Mouse (Mus musculus) midbrain, embryonic 13.5 days (tissue): Measurements from ENCODE around the gene Mkln1. TPM values are rescaled to one million over a fixed set of nuclear protein-coding genes. Genes with fewer than 3 reads are reported as not detected.

Source experiments
- ATAC-seq: fragments of 200-750 bp; cut with Nextera tagmentation; 2 replicates; pipeline ENCODE4 v1.8.0; 2017; ENCODE audit warnings: mild to moderate bottlenecking, moderate TSS enrichment, moderate library complexity
- H3K27ac ChIP-seq: fragments of 300-500 bp; sonication (generic); 2 replicates; pipeline ENCODE4 v1.5.1; 2015; ENCODE audit warnings: inconsistent platforms, mild to moderate bottlenecking, moderate library complexity
- H3K27me3 ChIP-seq: fragments of 300-500 bp; sonication (generic); 2 replicates; pipeline ENCODE4 v1.6.1; 2015; ENCODE audit warnings: mild to moderate bottlenecking, inconsistent platforms
- H3K36me3 ChIP-seq: fragments of 300-500 bp; sonication (generic); 2 replicates; pipeline ENCODE4 v1.6.1; 2015; ENCODE audit warnings: mild to moderate bottlenecking, inconsistent platforms
- H3K4me1 ChIP-seq: fragments of 300-500 bp; sonication (generic); replicated peaks from 2 replicates; pipeline ENCODE4 v1.6.1; 2015; ENCODE audit warnings: inconsistent platforms
- H3K4me2 ChIP-seq: fragments of 300-500 bp; sonication (generic); replicated peaks from 2 replicates; pipeline ENCODE4 v1.6.1; 2015; ENCODE audit warnings: moderate library complexity, mild to moderate bottlenecking, inconsistent platforms
- H3K4me3 ChIP-seq: fragments of 300-500 bp; sonication (generic); replicated peaks from 2 replicates; pipeline ENCODE4 v1.5.1; 2015; ENCODE audit warnings: mild to moderate bottlenecking, inconsistent platforms
- H3K9ac ChIP-seq: fragments of 300-500 bp; sonication (generic); replicated peaks from 2 replicates; pipeline ENCODE4 v1.6.1; 2015; ENCODE audit warnings: mild to moderate bottlenecking, inconsistent platforms
- H3K9me3 ChIP-seq: fragments of 300-500 bp; sonication (generic); 2 replicates; pipeline ENCODE4 v1.6.1; 2016; ENCODE audit warnings: mild to moderate bottlenecking, inconsistent platforms
- WGBS: fragments of 180-500 bp; shearing (Covaris S2); methylation state at CpG from one replicate; pipeline ENCODE4 v1.1.7; 2015; 5-methylcytosine and 5-hydroxymethylcytosine counted together
- polyA plus RNA-seq: library from polyadenylated mRNA; unstranded; fragments of >200 nt; fragmentation: Nextera tagmentation; extraction: Ambion mirVana; gene quantifications from 2 replicates; pipeline ENCODE4 v1.2.1, GENCODE M21; 2015

Mkln1 gene
- polyA plus RNA-seq, 1 experiment from 2014 or later: 167 TPM

DNA sequence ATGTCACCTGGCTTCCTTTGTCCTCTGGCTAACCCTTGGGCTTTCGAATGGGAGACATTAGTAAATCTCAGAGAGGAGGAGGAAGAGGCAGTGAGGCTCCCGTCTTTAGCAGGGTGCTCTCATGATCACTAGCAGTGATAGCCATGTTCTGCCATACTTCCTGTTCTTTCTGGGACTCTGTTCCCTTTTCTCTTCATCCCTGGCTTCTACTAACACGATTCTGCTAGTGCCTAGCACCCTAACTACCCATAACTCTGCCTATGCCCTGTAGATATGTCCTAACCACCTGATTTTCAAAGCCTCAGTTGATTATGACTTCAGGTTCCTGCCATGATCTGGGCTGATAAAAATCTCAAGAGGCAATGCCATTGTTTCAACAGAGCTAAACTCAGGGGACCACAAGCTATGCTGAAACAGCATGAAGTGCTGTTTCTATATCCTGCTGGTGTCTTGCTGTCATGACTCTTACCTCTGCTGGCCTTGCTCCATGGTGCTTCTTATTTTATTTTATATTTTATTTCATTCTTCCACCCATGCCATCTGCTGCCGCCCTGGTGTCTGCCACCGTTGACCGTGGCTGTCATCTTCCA is 25.4 kb upstream of the Mkln1 start:
- H3K27ac ChIP-seq: no peak overlapping the region
- H3K36me3 ChIP-seq: no peaks in the 10 kb centered on the region
- 88% methylated on average over 6 of the region's 6 CpGs for WGBS
- H3K9ac ChIP-seq: no peak overlapping the region
- H3K4me1 ChIP-seq: 0 out of 2 replicates have a peak, but pooled peaks cover 4% of the 10 kb centered on the region
- H3K4me3 ChIP-seq: no peak overlapping the region
- no peaks in the 10 kb centered on the region for H3K27me3 ChIP-seq
- H3K9me3 ChIP-seq: no peaks in the 10 kb centered on the region
- ATAC-seq: no peak
- H3K4me2 ChIP-seq: no peak overlapping the region

DNA sequence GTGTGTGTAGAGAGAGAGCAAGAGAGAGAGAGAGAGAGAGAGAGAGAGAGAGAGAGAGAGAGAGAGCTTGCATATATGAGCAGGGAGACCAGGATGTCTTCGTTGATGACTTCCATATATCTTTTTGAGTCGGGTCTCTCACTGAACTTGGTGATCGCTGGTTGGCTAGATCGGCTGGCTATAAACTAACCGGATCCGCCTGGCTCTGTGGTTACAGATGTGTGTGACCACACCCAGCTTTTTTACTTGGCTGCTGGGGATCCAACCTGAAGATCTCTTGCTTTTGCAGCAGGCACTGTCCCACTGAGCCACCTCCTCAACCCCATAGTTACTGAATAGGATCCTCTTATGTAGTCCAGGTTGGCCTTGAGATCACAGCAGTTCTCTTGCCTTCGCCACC is 15.5 kb upstream of the Mkln1 start:
- WGBS: 95% methylated on average over 7 of the region's 7 CpGs

DNA sequence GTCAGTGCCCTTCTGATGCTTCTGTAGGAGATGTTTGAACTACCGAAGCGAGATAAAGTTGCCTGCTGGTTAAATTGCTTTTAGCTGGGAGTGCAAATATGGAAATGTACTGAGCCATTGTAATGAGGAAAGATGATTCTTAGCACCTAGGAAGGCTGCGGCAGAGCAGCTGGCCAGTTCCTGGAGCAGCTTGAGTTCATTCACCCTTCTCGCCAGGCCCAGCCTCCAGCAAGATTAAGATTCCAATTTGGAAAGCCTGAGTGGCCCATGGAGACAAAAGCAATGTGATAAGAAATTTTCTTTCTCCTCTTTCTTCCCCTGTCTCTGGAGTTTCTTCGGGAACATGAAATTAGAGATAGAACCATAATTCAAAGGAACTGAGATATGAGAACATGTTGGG is 13.7 kb upstream of the Mkln1 start:
- H3K4me1 ChIP-seq: 0 out of 2 replicates have a peak, but pooled peaks cover 3% of the 10 kb centered on the region

More for the DNA sequence above, 15.5 kb upstream of the Mkln1 start:
- Histone ChIP-seq H3K4me3 (no peak overlapping the region), H3K27ac (no peak overlapping the region), H3K9ac (no peak overlapping the region), H3K4me1 (0 out of 2 replicates have a peak, but pooled peaks cover 3% of the 10 kb centered on the region), H3K36me3 (no peaks in the 10 kb centered on the region), H3K9me3 (no peaks in the 10 kb centered on the region), H3K27me3 (no peaks in the 10 kb centered on the region), H3K4me2 (no peak overlapping the region)
- ATAC-seq: no peak

DNA sequence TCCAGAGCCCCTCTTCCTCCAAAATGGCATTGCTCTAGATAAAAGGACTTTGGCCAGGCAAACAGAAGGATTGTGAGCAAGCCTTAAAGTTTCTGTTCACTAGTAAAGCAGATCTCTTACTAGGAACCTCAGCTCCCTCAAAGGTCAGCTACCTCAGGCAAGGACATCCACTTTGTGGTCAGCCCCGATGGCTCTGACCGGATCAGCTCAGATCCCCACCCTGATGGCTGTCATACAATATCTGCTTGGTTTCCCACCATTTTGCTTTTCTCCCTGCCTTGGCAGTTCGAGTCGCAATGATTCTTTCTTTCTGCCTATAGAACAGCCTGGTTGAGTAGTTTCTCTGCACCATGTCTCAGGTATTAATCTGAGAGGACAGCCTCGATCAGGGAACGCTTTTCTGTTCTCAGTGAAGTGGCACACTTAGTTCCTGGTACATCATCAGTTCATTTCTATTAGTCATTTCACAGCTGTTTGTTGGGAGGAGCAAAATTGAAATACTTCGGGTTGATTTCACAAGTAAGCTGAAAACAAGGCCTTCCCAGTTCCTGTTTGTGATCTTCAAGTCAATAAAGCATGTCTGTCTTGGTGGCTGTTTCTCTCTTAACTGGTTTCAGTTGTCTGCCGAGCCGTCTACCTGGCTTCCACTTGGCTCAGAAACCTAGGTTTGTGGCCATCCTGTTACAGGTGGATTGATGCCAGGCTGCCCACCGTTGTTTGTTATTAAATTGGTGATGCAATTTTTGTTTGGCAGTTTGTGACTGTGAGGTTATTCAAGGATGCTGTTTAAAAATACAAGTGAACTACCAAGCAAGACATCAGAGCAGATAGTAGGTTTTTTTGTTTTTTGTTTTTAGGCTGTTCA is 13.0 kb upstream of the Mkln1 start:
- Histone ChIP-seq H3K27me3 (no peaks in the 10 kb centered on the region), H3K9me3 (no peaks in the 10 kb centered on the region), H3K4me3 (no peak overlapping the region), H3K4me2 (no peak overlapping the region), H3K27ac (no peak overlapping the region), H3K36me3 (no peaks in the 10 kb centered on the region), H3K9ac (no peak overlapping the region), H3K4me1 (0 out of 2 replicates have a peak, but pooled peaks cover 3% of the 10 kb centered on the region)
- 89% methylated on average over 10 of the region's 10 CpGs for WGBS
- ATAC-seq: no peak

More for the DNA sequence above, 13.7 kb upstream of the Mkln1 start:
- Histone ChIP-seq H3K4me2 (no peak overlapping the region), H3K36me3 (no peaks in the 10 kb centered on the region), H3K4me3 (no peak overlapping the region), H3K9ac (no peak overlapping the region), H3K27ac (no peak overlapping the region), H3K27me3 (no peaks in the 10 kb centered on the region), H3K9me3 (no peaks in the 10 kb centered on the region)
- WGBS: 59% methylated on average over 5 of the region's 5 CpGs
- no peak for ATAC-seq

DNA sequence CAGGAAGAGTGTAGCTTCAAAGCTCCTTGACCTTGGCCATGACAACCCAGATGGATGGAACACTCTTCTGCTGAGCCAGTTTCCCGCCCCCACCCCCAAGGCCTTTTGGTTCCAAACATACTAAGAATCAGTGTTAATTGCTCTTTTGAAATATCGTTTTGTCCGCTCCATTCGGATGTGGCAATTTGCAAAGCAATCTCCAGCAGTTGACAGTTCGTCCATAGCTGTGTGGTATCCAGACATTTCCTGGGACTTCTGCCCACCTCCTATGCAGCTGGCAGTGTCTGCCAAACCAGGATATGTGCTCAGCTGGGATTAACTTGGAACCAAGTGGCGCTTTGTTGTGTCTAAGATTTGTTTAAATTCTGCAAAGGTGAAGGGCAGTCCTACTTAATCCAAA is 8.8 kb upstream of the Mkln1 start:
- Histone ChIP-seq H3K4me2 (no peak overlapping the region), H3K9ac (no peak overlapping the region), H3K36me3 (no peaks in the 10 kb centered on the region), H3K27ac (no peak overlapping the region), H3K4me1 (0 out of 2 replicates have a peak, but pooled peaks cover 2% of the 10 kb centered on the region), H3K4me3 (no peak overlapping the region), H3K9me3 (no peaks in the 10 kb centered on the region), H3K27me3 (no peaks in the 10 kb centered on the region)
- 88% methylated on average over 6 of the region's 6 CpGs for WGBS
- no peak for ATAC-seq

DNA sequence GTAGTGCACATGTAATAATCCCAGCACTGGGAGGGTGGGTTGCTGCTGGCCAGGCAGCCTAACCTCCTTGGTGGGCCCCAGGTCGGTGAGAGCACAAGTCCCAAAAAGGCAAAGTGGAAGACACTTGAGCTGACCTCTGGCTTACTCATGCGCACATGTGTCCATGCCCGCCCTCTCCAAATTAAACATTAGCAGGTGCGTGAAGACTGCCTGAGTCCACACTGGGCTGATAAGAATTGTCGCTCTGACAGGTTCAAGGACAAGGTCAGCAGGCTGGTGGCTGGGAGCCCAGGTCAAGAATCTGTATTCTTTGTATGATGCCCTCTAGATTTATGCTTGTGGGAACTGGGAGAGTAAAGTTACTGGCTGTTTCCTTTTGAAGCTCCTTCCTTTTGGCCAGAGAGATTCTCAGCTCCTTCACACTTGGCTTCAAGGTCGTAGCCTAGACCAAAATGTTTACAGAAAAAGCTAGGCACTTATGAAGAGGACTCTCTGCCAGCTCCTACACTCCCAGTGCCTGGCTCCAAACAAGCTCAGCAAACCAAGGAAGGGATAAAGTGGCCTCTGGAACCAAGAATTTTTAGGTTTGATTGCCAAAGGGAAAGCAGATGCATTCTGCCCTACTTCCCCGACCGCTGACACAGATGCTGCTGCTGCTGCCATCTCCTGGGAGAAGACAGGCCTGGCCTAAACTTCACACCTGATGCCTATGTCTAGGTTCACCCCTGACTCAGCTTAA is 8.1 kb upstream of the Mkln1 start:
- ATAC-seq: no peak

DNA sequence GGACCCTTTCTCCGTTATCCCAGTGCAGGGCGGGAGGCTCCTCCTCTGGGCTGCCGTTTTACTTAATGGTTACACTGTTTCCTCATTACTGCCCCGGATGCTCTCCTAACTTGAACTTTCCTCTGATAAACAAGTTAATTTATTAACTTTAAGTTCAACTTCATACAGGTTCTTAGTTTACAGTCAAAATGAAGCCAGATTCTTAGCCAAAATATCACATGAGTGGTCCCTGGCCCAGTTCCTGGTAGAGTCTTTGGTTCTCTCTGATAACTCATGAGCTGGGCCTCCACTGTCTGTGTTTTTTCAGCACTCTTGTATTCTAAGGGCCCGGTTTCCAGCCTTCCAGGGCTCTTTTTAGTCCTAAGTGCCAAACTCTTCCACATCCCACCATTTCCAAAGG is 5.7 kb upstream of the Mkln1 start:
- Histone ChIP-seq H3K4me1 (peaks cover 3% of the 10 kb centered on the region), H3K4me2 (no peak overlapping the region), H3K9ac (no peak overlapping the region), H3K27me3 (no peaks in the 10 kb centered on the region), H3K4me3 (no peak overlapping the region), H3K27ac (no peak overlapping the region), H3K9me3 (no peaks in the 10 kb centered on the region), H3K36me3 (no peaks in the 10 kb centered on the region)
- no peak for ATAC-seq
- 86% methylated on average over 5 of the region's 5 CpGs for WGBS

More for the DNA sequence above, 8.1 kb upstream of the Mkln1 start:
- Histone ChIP-seq H3K4me2 (no peak overlapping the region), H3K4me1 (no peaks in the 10 kb centered on the region), H3K27me3 (no peaks in the 10 kb centered on the region), H3K9ac (no peak overlapping the region), H3K27ac (no peak overlapping the region), H3K4me3 (no peak overlapping the region), H3K9me3 (no peaks in the 10 kb centered on the region), H3K36me3 (no peaks in the 10 kb centered on the region)
- 82% methylated on average over 8 of the region's 8 CpGs for WGBS

DNA sequence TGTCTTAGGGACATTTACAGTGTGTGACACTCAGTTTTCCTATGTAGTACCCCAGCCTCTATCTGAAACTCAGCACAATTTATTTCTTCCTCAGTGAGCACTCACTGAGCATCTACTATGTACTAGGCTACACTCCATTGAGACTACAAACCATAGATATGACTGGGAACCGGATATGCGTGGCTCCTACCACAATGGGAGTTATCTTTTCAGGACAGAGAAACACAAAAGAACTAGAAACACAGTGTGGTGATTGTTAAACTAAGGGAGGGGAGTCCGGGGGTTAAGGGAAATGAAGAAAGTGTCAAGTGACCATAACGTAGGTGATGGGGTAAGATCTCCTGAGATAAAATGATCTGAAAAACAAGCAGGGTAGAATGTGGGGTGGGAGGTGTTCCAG is 2.4 kb upstream of the Mkln1 start:
- Histone ChIP-seq H3K4me1 (peaks cover 26% of the 10 kb centered on the region), H3K9me3 (no peaks in the 10 kb centered on the region), H3K9ac (no peak overlapping the region), H3K27ac (no peak overlapping the region), H3K27me3 (no peaks in the 10 kb centered on the region), H3K4me2 (no peak overlapping the region), H3K4me3 (no peak overlapping the region), H3K36me3 (no peaks in the 10 kb centered on the region)
- WGBS: 75% methylated on average over 4 of the region's 4 CpGs
- no peak for ATAC-seq

DNA sequence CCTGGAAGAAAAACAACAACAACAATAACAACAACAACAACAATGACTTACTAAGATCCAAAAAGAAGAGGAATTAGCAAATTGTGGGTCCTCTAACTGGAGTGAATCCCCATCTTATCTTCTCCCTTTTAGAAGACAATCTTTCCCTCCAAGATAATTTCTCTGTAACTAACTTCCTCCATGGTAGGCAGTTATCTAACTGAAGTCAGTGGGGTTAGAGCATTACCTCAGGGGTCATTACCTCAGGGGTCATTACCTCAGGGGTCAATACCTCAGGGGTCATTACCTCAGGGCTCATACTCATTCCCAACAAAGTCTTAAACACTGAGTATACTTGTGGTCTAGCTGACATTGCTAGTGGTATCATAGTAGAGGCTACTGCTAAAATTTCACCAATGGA is 1.2 kb upstream of the Mkln1 start:
- Histone ChIP-seq H3K4me1 (peaks cover 35% of the 10 kb centered on the region), H3K36me3 (no peaks in the 10 kb centered on the region), H3K9ac (no peak overlapping the region), H3K4me3 (no peak overlapping the region), H3K9me3 (no peaks in the 10 kb centered on the region), H3K27ac (no peak overlapping the region), H3K4me2 (no peak overlapping the region), H3K27me3 (no peaks in the 10 kb centered on the region)
- no peak for ATAC-seq

DNA sequence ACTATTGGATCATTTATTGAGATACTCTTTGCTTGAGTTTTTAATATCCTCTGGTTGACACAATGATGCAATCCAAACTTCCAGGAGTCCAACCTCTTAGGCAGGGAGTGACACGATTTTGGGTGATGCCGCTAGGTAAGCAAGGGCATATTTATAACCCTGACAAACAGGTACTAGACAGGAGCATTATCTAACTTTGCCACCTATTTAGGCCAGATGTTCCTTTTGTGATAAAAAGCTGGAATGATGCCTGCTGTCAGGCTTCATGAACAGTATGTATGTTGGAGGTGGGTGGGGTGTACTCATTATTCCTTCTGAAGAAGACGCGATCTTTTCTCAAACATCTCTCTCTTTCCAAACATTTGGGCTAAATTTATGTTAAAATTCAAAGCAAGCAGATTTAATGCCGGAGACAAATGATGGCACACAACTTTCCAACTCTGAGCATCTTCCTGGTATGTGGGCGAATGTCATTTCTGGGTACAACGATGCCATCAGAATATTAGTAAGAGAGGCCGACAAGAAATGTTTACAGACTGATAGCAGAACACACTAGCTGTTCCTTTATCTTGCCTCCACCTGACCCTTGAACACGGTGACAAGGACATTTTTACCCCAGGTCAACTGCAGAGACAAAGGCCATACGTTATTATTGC is 632 bp upstream of the Mkln1 start:
- Histone ChIP-seq H3K9ac (peak overlapping the region; percentile 98), H3K36me3 (no peaks in the 10 kb centered on the region), H3K4me3 (peak overlapping the region; percentile 94), H3K9me3 (no peaks in the 10 kb centered on the region), H3K27me3 (no peaks in the 10 kb centered on the region), H3K4me2 (peak overlapping the region; percentile 49), H3K4me1 (peaks cover 39% of the 10 kb centered on the region), H3K27ac (peak overlapping the region; percentile 94)
- WGBS: 67% methylated on average over 10 of the region's 10 CpGs
- no peak for ATAC-seq

DNA sequence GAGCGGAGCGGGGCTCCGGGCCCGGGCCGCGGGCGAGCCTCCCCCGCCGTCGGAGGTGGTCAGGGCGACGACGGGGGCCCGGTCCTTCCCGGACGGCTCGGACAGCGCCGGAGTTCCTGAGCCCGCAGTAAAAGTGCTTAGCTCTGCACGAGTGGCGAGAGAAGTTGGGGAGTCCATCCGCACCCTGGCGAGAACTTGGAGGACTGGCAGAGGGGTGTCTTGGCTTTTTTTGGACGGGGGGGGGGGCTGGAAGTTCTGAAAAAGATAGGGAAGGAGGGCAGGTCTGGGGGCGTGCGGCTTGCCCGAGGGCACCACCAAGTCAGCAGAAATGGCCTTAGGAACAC is 643 bp downstream of the Mkln1 start:
- Histone ChIP-seq H3K27me3 (no peaks in the 10 kb centered on the region), H3K9ac (peak overlapping the region; percentile 98), H3K27ac (peak overlapping the region; percentile 94), H3K4me3 (peak overlapping the region; percentile 94), H3K4me1 (peaks cover 44% of the 10 kb centered on the region), H3K4me2 (peak overlapping the region; percentile 94), H3K9me3 (no peaks in the 10 kb centered on the region), H3K36me3 (no peaks in the 10 kb centered on the region)
- WGBS: 2% methylated on average over 21 of the region's 28 CpGs
- no peak; the same call in 1 of the 2 replicates for ATAC-seq

DNA sequence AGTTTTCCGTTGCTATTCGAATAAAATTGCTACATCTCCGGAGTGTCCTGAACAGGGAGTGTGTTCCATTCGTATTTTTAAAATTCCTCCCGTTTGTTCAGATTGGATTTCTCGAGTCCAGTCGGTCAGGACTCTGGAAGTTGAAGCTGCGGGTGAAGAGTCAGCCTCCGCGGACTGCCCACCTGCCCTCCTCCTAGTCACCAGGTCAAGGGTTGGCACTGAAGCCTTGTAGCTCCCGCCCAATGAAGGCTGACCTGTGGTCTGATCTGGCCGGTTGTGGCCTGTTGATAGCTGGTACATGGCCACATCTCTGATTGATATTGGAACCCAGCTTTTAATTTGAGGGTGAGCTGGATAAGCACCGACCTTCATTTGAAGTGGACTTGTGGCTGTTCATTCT is 1.0 kb downstream of the Mkln1 start:
- no peaks in the 10 kb centered on the region for H3K9me3 ChIP-seq
- no peaks in the 10 kb centered on the region for H3K27me3 ChIP-seq
- H3K4me2 ChIP-seq: peak overlapping the region; percentile 94
- no peak overlapping the region; the same call in 1 of the 2 replicates for H3K27ac ChIP-seq
- H3K9ac ChIP-seq: peak overlapping the region; percentile 98
- no peak for ATAC-seq
- WGBS: 1% methylated on average over 13 of the region's 13 CpGs
- peak overlapping the region; percentile 94 for H3K4me3 ChIP-seq
- no peaks in the 10 kb centered on the region for H3K36me3 ChIP-seq
- H3K4me1 ChIP-seq: peaks cover 48% of the 10 kb centered on the region
